Comparison of ENCODE assay signal across 9 mouse cellular contexts in the genomic region with DNA sequence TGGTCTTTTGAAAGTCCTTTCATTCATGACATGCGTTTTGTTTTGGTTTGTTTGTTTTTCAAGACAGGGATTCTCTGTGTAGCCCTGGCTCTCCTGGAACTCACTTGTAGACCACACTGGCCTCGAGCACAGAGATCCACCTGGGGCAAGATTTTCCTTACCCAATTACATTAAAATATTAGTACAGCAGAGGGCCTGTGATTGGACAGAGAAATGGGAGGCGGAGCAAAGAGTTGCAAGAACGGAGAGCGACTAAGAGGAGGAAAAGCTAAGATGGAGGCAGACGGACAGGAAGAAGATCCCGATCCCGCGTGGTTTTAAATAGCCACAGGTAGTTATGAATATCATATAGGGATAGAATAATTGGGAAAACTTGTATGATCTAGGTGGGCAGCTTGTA. TPM values are rescaled to one million over a fixed set of nuclear protein-coding genes. Genes with fewer than 3 reads are reported as not detected.
DNase-seq lines count a peak whose midpoint lies in the region; ATAC-seq and TF ChIP-seq lines count a peak whose summit lies in the region.
"Had no signal": no experiment of that assay in that cellular context is flagged by ENCODE, and none has a peak within 500 bp of the region (broad histone marks: within the 10 kb centered on the region; RNA-seq: fewer than 3 reads in every experiment).

No protein-coding gene starts in this region.

- WGBS in heart, postnatal 0 days: 37% methylated on average over 9 of the region's 9 CpGs
- WGBS in liver, postnatal 0 days (ENCODE audit: insufficient replicate concordance): 50% methylated on average over 9 of the region's 9 CpGs

- TF ChIP-seq CTCF in heart, postnatal 0 days (IDR thresholded peaks at IDR 0.05; ENCODE audit: low read depth): no peak
- TF ChIP-seq CTCF in liver, postnatal 0 days (IDR thresholded peaks at IDR 0.05; ENCODE audit: low read depth): no peak

- H3K9me3 ChIP-seq in heart, postnatal 0 days (replicated peaks; ENCODE audit: control insufficient read depth, low read length): no peaks in the 10 kb centered on the region
- no peaks in the 10 kb centered on the region for H3K9me3 ChIP-seq in liver, postnatal 0 days (ENCODE audit: low read length)
- H3K9me3 ChIP-seq: hindbrain, embryonic 15.5 days had no signal

- H3K9ac ChIP-seq in heart, postnatal 0 days (replicated peaks; ENCODE audit: low read depth, low read length): no peak overlapping the region
- no peak overlapping the region for H3K9ac ChIP-seq in liver, postnatal 0 days (replicated peaks)
- H3K9ac ChIP-seq: hindbrain, embryonic 15.5 days had no signal

- ATAC-seq in heart, postnatal 0 days (ENCODE audit: insufficient read depth, low read depth): no peak
- ATAC-seq in liver, postnatal 0 days: no peak

- H3K4me1 ChIP-seq in heart, postnatal 0 days (ENCODE audit: control insufficient read depth, insufficient read depth): no peaks in the 10 kb centered on the region
- no peaks in the 10 kb centered on the region for H3K4me1 ChIP-seq in liver, postnatal 0 days (ENCODE audit: insufficient read depth)
- H3K4me1 ChIP-seq: hindbrain, embryonic 15.5 days had no signal

- no peak for TF ChIP-seq EP300 in heart, postnatal 0 days (IDR thresholded peaks at IDR 0.05; ENCODE audit: low read depth)
- TF ChIP-seq EP300 in liver, postnatal 0 days (IDR thresholded peaks at IDR 0.05; ENCODE audit: low read depth): no peak

- H3K4me3 ChIP-seq in heart, postnatal 0 days (ENCODE audit: low read depth, low read length): peak overlapping the region; percentile 11; the same call in 1 of the 2 replicates
- H3K4me3 ChIP-seq in liver, postnatal 0 days (ENCODE audit: low read depth, low read length): peak overlapping the region; percentile 17; the same call in 1 of the 2 replicates
- H3K4me3 ChIP-seq: hindbrain, embryonic 15.5 days had no signal

- peak; percentile 16 to 18 for DNase-seq in adrenal gland, postnatal 36 days
- DNase-seq in adrenal gland, postnatal 4 days (ENCODE audit: low spot score in 2 of 2): no peak
- DNase-seq in adipocyte (ENCODE audit: low spot score): peak; percentile 73
- peak; percentile 6 for DNase-seq in heart, postnatal 0 days (ENCODE audit: low spot score)
- DNase-seq in liver, postnatal 0 days: peak; percentile 14
- no peak for DNase-seq in left cerebral cortex, adult 8-10 months (ENCODE audit: low spot score in 2 of 2)
- no peak for DNase-seq in gastrocnemius, postnatal 10 days
- DNase-seq in cerebellum, adult 11-12 months: no peak

- H3K4me2 ChIP-seq in heart, postnatal 0 days (ENCODE audit: low read depth, low read length): no peak overlapping the region; the same call in 1 of the 2 replicates
- peak overlapping the region; percentile 32; the same call in 1 of the 2 replicates for H3K4me2 ChIP-seq in liver, postnatal 0 days (ENCODE audit: low read depth, low read length)
- H3K4me2 ChIP-seq: hindbrain, embryonic 15.5 days had no signal

- H3K36me3 ChIP-seq in heart, postnatal 0 days (replicated peaks; ENCODE audit: control insufficient read depth, insufficient read depth, low read length): no peaks in the 10 kb centered on the region
- H3K36me3 ChIP-seq in liver, postnatal 0 days (replicated peaks; ENCODE audit: insufficient read depth, low read length): no peaks in the 10 kb centered on the region
- H3K36me3 ChIP-seq: hindbrain, embryonic 15.5 days had no signal

- H3K27ac ChIP-seq in heart, postnatal 0 days (ENCODE audit: low read depth): no peak overlapping the region
- H3K27ac ChIP-seq in liver, postnatal 0 days (ENCODE audit: low read depth): no peak overlapping the region
- H3K27ac ChIP-seq: hindbrain, embryonic 15.5 days had no signal

- H3K27me3 ChIP-seq in heart, postnatal 0 days (ENCODE audit: control insufficient read depth, insufficient read depth, low read length): no peaks in the 10 kb centered on the region
- H3K27me3 ChIP-seq in liver, postnatal 0 days (ENCODE audit: insufficient read depth, low read length): no peaks in the 10 kb centered on the region
- H3K27me3 ChIP-seq: hindbrain, embryonic 15.5 days had no signal

RNA-seq across cellular contexts. Expression of gene Taf1, which starts 5.2 kb away (rescaled TPM):
- 10 to 100 TPM; 33.1 to 48.1 TPM for total RNA-seq in adrenal gland, postnatal 36 days (2021)
- total RNA-seq in adrenal gland, postnatal 4 days (2021): 10 to 100 TPM; 30.9 to 45.0 TPM
- 4.3 and 6.7 TPM in 2 replicates for total RNA-seq in heart, postnatal 0 days (2014; rRNA removed; ENCODE audit: low replicate concordance)
- polyA plus RNA-seq in heart, postnatal 0 days (2015; fragmentation: Nextera tagmentation; extraction: Ambion mirVana): 3.7 TPM in 2 replicates
- 2.2 and 2.7 TPM in 2 replicates for polyA plus RNA-seq in liver, postnatal 0 days (2015; fragmentation: Nextera tagmentation; extraction: Ambion mirVana)
- total RNA-seq in left cerebral cortex, adult 8-10 months (2022): 10 to 100 TPM; 47.2 to 50.1 (median 48.3) TPM
- total RNA-seq in gastrocnemius, postnatal 10 days (2021): 10 to 100 TPM; 10.4 to 14.3 TPM

Comparison
In these comparisons a context has a peak if more than half of its experiments do, and no peak if none do; other contexts are left out.
1. DNase-seq: peak in adrenal gland, postnatal 36 days (2 of 2), adipocyte (single experiment), heart, postnatal 0 days (single experiment) and liver, postnatal 0 days (single experiment); none in adrenal gland, postnatal 4 days (0 of 2), left cerebral cortex, adult 8-10 months (0 of 2), gastrocnemius, postnatal 10 days (single experiment) and cerebellum, adult 11-12 months (single experiment).